8 mouse cellular contexts compared by ENCODE assay signal in the genomic region with DNA sequence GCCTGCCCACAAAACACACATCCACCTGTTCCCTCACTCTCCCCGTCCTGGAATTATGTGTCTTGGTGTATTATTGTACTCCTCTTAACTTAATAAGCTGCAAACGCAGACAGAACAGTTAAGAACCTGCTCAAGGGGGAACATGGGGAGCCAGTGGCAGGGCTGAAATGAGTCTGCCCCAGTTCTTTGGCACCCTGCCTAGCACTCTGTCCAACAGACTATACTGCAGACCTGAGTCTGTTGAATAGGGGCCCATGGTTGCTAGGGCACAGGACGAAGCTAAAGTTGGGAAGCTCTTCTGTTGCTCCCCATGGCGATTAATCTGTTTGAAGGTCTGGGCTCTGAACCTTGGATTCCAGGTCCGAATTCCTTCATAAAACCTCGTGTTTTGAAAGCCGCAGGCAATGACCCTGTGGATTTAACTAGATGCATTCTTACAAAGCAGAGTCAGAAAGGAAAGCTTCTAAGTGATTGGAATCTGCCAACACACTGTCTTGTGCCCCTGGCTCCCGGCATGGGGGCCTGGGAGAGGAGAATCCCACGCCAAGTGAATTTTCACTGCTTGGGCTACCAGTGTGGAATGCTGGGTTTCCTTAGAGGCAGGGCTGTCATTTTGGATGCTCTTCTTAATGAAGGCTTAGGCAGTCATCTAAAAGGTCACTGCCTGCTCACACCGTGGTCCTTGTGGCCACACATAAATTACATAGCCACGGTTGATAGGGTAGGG.
DNase-seq lines count a peak whose midpoint lies in the region; ATAC-seq and TF ChIP-seq lines count a peak whose summit lies in the region.

No protein-coding gene starts in this region.

- peak; percentile 70 for ATAC-seq in forebrain, embryonic 12.5 days (ENCODE audit: low FRiP score)
- ATAC-seq in megakaryocyte-erythroid progenitor cell, adult 5-6 weeks (replicated peaks; ENCODE audit: low FRiP score, low TSS enrichment, poor library complexity, severe bottlenecking) = no peak
- ATAC-seq in lung, postnatal 0 days = no peak

- WGBS in cerebellum, adult 2 months = 13% methylated on average over 11 of the region's 11 CpGs
- 34% methylated on average over 11 of the region's 11 CpGs for WGBS in forebrain, embryonic 12.5 days
- 65% methylated on average over 11 of the region's 11 CpGs for WGBS in lung, postnatal 0 days

- DNase-seq in cerebellum, adult 2 months = peak; percentile 15 to 23
- no peak for DNase-seq in cerebellum, adult 11 months
- DNase-seq in NIH3T3 (ENCODE audit: low read depth) = peak; percentile 8
- peak; percentile 32 for DNase-seq in kidney, postnatal 14 days
- no peak for DNase-seq in lung, postnatal 0 days (ENCODE audit: low spot score)
- no peak for DNase-seq in spleen, postnatal 4 days (ENCODE audit: low spot score in 2 of 2)

- H3K27ac ChIP-seq in cerebellum, adult 2 months (ENCODE audit: insufficient read depth, low read length) = no peak overlapping the region
- H3K27ac ChIP-seq in forebrain, embryonic 12.5 days = peak overlapping the region; percentile 70
- no peak overlapping the region for H3K27ac ChIP-seq in lung, postnatal 0 days (ENCODE audit: low read length)

- no peak overlapping the region for H3K4me3 ChIP-seq in cerebellum, adult 2 months (replicated peaks; ENCODE audit: insufficient read depth, low read depth, low read length)
- no peak overlapping the region for H3K4me3 ChIP-seq in forebrain, embryonic 12.5 days (replicated peaks)
- H3K4me3 ChIP-seq in lung, postnatal 0 days (ENCODE audit: low read depth, low read length) = no peak overlapping the region

- H3K4me1 ChIP-seq in cerebellum, adult 2 months (ENCODE audit: control insufficient read depth, insufficient read depth, low read length) = no peaks in the 10 kb centered on the region
- peaks cover 33% of the 10 kb centered on the region for H3K4me1 ChIP-seq in forebrain, embryonic 12.5 days
- H3K4me1 ChIP-seq in lung, postnatal 0 days (ENCODE audit: insufficient read depth, low read depth, low read length) = no peaks in the 10 kb centered on the region

- H3K36me3 ChIP-seq in forebrain, embryonic 12.5 days (replicated peaks) = no peaks in the 10 kb centered on the region
- H3K36me3 ChIP-seq in lung, postnatal 0 days (ENCODE audit: insufficient read depth, low read length) = no peaks in the 10 kb centered on the region

- TF ChIP-seq CTCF in cerebellum, adult 2 months (IDR thresholded peaks at IDR 0.05; ENCODE audit: borderline replicate concordance, insufficient read depth, low read depth, low read length) = no peak
- TF ChIP-seq CTCF in lung, postnatal 0 days (IDR thresholded peaks at IDR 0.05) = no peak

- H3K4me2 ChIP-seq in forebrain, embryonic 12.5 days = no peak overlapping the region
- no peak overlapping the region for H3K4me2 ChIP-seq in lung, postnatal 0 days (replicated peaks; ENCODE audit: low read depth, low read length)

- no peaks in the 10 kb centered on the region for H3K9me3 ChIP-seq in forebrain, embryonic 12.5 days
- no peaks in the 10 kb centered on the region for H3K9me3 ChIP-seq in lung, postnatal 0 days (ENCODE audit: low read length)

- H3K27me3 ChIP-seq in cerebellum, adult 2 months (ENCODE audit: control insufficient read depth, insufficient read depth, low read length) = no peaks in the 10 kb centered on the region; the same call in 1 of the 2 replicates
- H3K27me3 ChIP-seq in forebrain, embryonic 12.5 days = no peaks in the 10 kb centered on the region
- H3K27me3 ChIP-seq in lung, postnatal 0 days (replicated peaks; ENCODE audit: insufficient read depth, low read length) = no peaks in the 10 kb centered on the region

- no peak overlapping the region for H3K9ac ChIP-seq in forebrain, embryonic 12.5 days
- H3K9ac ChIP-seq in lung, postnatal 0 days (replicated peaks; ENCODE audit: low read depth) = no peak overlapping the region

- TF ChIP-seq POLR2A in cerebellum, adult 2 months (IDR thresholded peaks at IDR 0.05; ENCODE audit: borderline replicate concordance, insufficient read depth, low read length) = no peak

- TF ChIP-seq EP300 in lung, postnatal 0 days (IDR thresholded peaks at IDR 0.05) = no peak

Comparison
In these comparisons a context has a peak if more than half of its experiments do, and no peak if none do; other contexts are left out.
1. DNase-seq: peak in cerebellum, adult 2 months (2 of 2), NIH3T3 (single experiment) and kidney, postnatal 14 days (single experiment); none in cerebellum, adult 11 months (single experiment), lung, postnatal 0 days (single experiment) and spleen, postnatal 4 days (0 of 2).